Mouse (Mus musculus) bone marrow, adult 2 months (tissue): ENCODE measurements around the gene Ifi27l2b.

Experiments
- CTCF ChIP-seq: fragments of 200-500 bp; IDR thresholded peaks from 2 replicates; pipeline ENCODE4 v1.5.1; 2011; ENCODE audit warnings: low read length, control low read depth; ENCODE audit not compliant: control insufficient read depth, insufficient read depth
- POLR2A ChIP-seq: fragments of 200-500 bp; IDR thresholded peaks from 2 replicates; pipeline ENCODE4 v1.6.1; 2011; ENCODE audit warnings: low read depth, mild to moderate bottlenecking, control low read depth, low read length, borderline replicate concordance; ENCODE audit not compliant: control insufficient read depth

DNA sequence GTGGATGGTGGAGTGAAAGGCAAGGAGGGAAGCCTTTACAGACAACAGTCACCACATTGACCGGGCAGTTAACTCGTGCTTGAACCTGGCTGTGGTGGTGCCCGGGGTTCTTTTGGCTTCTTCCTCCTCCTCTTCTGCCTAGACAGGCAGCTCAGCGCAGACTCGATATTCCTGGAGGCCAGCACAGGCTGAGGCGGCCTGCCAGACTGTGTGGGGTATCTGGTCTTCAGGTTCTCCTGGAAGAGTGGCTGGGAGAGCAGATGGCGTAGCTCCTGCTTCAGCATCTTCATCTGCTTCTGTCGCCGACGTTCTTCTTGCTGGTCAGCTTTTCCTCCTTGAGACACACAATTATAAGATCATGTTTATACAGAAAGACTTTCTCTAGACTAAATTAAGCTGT, 48.9 kb downstream of the Ifi27l2b start:
- TF ChIP-seq POLR2A (no peak), CTCF (no peak)
